Mouse (Mus musculus) liver, embryonic 13.5 days (tissue): ENCODE measurements around the gene Tmem72. TPM values are rescaled to one million over a fixed set of nuclear protein-coding genes. Genes with fewer than 3 reads are reported as not detected.

Experiments
- ATAC-seq: fragments of 200-750 bp; cut with Nextera tagmentation; 2 replicates; pipeline ENCODE4 v1.8.0; 2017; ENCODE audit warnings: low read depth, mild to moderate bottlenecking, moderate number of reproducible peaks, moderate library complexity
- DNase-seq: peaks from one replicate; pipeline ENCODE4 v3.0.0; 2022
- H3K27ac ChIP-seq: fragments of 300-500 bp; sonication (generic); 2 replicates; pipeline ENCODE4 v1.5.1; 2015; ENCODE audit warnings: moderate library complexity, mild to moderate bottlenecking, inconsistent platforms
- H3K27me3 ChIP-seq: fragments of 300-500 bp; sonication (generic); 2 replicates; pipeline ENCODE4 v1.6.1; 2015; ENCODE audit warnings: mild to moderate bottlenecking, inconsistent platforms
- H3K36me3 ChIP-seq: fragments of 300-500 bp; sonication (generic); 2 replicates; pipeline ENCODE4 v1.6.1; 2015; ENCODE audit warnings: mild to moderate bottlenecking, inconsistent platforms
- H3K4me1 ChIP-seq: fragments of 300-500 bp; sonication (generic); replicated peaks from 2 replicates; pipeline ENCODE4 v1.6.1; 2015; ENCODE audit warnings: inconsistent platforms
- H3K4me2 ChIP-seq: fragments of 300-500 bp; sonication (generic); 2 replicates; pipeline ENCODE4 v1.6.1; 2015; ENCODE audit warnings: inconsistent platforms, mild to moderate bottlenecking, moderate library complexity
- H3K4me3 ChIP-seq: fragments of 300-500 bp; sonication (generic); replicated peaks from 2 replicates; pipeline ENCODE4 v1.5.1; 2015; ENCODE audit warnings: mild to moderate bottlenecking, inconsistent platforms
- H3K9ac ChIP-seq: fragments of 300-500 bp; sonication (generic); 2 replicates; pipeline ENCODE4 v1.6.1; 2015; ENCODE audit warnings: mild to moderate bottlenecking, inconsistent platforms
- H3K9me3 ChIP-seq: fragments of 300-500 bp; sonication (generic); replicated peaks from 2 replicates; pipeline ENCODE4 v1.6.1; 2016; ENCODE audit warnings: inconsistent platforms
- WGBS: fragments of 180-500 bp; shearing (Covaris S2); methylation state at CpG from one replicate; pipeline ENCODE4 v1.1.7; 2015; ENCODE audit not compliant: insufficient replicate concordance; 5-methylcytosine and 5-hydroxymethylcytosine counted together
- microRNA-seq: library from miRNA; unstranded; fragments of <30 nt; microRNA quantifications from one replicate; pipeline ENCODE4, GENCODE M21; 2016
- polyA plus RNA-seq: library from polyadenylated mRNA; unstranded; fragments of >200 nt; fragmentation: Nextera tagmentation; extraction: Ambion mirVana; gene quantifications from 2 replicates; pipeline ENCODE4 v1.2.1, GENCODE M21; 2015

Tmem72 gene
- polyA plus RNA-seq, 1 experiment from 2014 or later, result 0.01 TPM

DNA sequence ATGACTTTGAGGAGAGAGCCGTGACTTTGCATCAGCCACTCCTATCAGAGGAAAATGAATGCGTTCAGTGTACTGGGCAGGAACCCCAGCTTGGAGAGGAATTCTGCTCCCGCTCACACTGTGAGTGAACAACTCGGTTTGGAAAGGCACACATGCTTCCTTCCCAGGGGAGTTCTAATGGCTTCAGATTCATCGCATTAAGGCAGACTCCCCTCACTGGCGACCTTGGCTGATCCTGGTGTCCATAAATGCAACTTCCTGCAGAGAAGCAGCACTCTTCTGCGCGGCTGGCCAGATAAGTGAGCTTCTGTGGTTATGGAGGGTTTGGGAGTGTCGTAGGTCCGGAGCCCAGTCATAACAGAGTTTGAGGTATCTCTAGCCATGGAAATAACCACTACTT lies 86.9 kb downstream of the Tmem72 start:
- H3K9me3 ChIP-seq, result no peaks in the 10 kb centered on the region
- WGBS, result 51% methylated on average over 10 of the region's 10 CpGs
- H3K4me1 ChIP-seq, result peaks cover 30% of the 10 kb centered on the region
- no peaks in the 10 kb centered on the region for H3K27me3 ChIP-seq
- H3K36me3 ChIP-seq, result peaks cover 16% of the 10 kb centered on the region
- DNase-seq (no peak), ATAC-seq (no peak)
- no peak overlapping the region for H3K4me2 ChIP-seq
- no peak overlapping the region for H3K4me3 ChIP-seq
- no peak overlapping the region for H3K9ac ChIP-seq
- no peak overlapping the region for H3K27ac ChIP-seq

Small RNA genes lying within 50 kb of the gene (microRNA-seq; reads per million reads assigned to microRNA genes)
- 1.5 reads per million for gene Mir7043

Other genes with a start within 250 kb of the Tmem72 start
- not detected in 2 replicates for gene Olfr211, start 227.8 kb downstream of the Tmem72 start, polyA plus RNA-seq
- not detected in 2 replicates for gene Olfr212, start 210.4 kb downstream of the Tmem72 start, polyA plus RNA-seq
- not detected in 2 replicates for gene Olfr213, start 178.5 kb downstream of the Tmem72 start, polyA plus RNA-seq
- gene Gm5580, start 165.8 kb downstream of the Tmem72 start, polyA plus RNA-seq, result 0.30 and 0.43 TPM in 2 replicates
- not detected in 2 replicates for gene Olfr214, start 162.7 kb downstream of the Tmem72 start, polyA plus RNA-seq
- gene Olfr215, start 132.7 kb downstream of the Tmem72 start, polyA plus RNA-seq, result not detected in 2 replicates
- 27.6 and 32.4 TPM in 2 replicates for gene Zfp422, start 87.9 kb downstream of the Tmem72 start, polyA plus RNA-seq
- 3.1 and 4.1 TPM in 2 replicates for gene Depp1, start 66.3 kb downstream of the Tmem72 start, polyA plus RNA-seq
- gene Rassf4, start 43.0 kb downstream of the Tmem72 start, polyA plus RNA-seq, result 5.6 and 5.9 TPM in 2 replicates